Mouse (Mus musculus) adrenal gland, postnatal 36 days (tissue): Measurements from ENCODE around the gene Fxn. TPM values are rescaled to one million over a fixed set of nuclear protein-coding genes. Genes with fewer than 3 reads are reported as not detected.

Source experiments
- DNase-seq, 2 experiments: peaks; one replicate each; pipeline ENCODE4 v3.0.0; 2021; ENCODE audit warnings: mixed read lengths in 1 of 2
- total RNA-seq, 2 experiments: library from RNA; stranded (reverse); gene quantifications; 2 replicates each; pipeline ENCODE4 v1.2.3; 2021

Fxn gene
- total RNA-seq, 2 experiments from 2014 or later = 11.3 to 18.4 TPM

DNA sequence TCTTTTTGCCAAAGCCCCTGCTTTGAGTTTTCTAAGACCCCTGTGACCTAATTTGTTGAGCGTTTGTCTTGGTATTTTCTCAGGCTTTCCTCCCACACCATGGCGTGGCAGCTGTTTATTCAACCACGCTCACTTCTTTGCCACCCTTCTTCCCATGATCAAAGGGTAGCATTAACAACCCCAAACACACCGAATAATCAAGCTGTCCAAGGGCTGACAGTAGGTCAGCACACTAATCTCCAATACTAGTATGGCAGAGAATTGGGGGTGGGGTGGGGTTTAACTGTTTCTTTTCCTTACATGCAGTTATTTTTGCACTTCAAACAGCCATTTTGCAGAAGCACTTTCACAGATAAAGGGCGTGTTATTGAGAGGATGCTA is 21.4 kb upstream of the Fxn start:
- DNase-seq = no peak

DNA sequence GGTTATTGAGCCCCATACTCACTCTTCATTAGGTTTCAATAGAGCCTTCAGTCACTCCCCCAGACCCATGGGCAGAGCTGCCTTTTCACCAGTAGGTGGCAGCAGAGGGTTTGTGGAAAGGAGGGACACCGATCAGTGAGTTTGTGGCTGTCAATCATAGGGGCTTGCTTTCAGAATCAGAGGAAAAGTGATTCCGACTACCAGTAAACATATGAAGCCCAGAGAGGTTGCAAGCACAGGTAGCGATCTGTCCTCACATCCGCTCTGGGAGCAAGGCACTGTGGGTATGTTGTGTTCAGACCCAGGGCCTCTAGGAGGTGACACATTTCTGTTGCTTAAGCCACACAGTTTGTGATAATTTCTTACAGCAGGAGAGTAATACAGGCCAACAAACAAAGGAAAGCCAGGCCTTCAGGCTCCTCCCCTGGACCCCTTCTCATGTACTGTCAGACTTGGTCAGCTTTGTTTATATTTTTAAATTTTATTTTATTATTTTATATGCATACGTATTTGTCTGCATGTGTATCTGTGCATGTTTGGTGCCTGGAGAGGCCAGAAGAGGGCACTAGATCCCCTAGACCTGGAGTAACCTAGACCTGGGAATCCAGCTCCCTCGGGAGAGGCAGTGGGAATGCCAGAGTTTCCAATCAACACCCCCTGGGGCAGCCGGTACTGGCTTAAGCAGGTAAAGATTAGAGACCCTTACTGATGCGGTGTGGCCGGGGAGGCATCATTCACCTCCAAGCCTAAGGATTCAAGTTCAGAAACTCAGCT is 20.8 kb upstream of the Fxn start:
- peak; percentile 73 to 80 for DNase-seq

DNA sequence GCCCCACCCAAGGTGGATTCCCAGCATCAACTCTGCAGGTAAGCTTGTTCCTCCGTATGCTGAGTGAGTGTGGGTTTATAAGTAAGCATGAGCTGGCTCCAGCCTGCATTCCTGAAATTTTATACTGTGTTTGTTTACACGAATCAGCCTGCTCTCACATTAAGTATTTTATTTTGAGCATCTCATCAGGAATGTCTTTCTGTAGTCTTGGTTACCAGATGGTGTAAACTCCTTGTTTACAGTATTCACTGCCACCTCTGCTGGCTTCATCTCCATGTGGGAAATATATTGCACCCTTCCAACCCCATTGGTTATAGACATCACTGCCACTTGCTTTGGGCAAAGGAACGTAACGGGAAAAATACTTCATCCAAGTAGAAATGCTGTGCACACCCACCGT is 13.1 kb upstream of the Fxn start:
- DNase-seq = no peak

DNA sequence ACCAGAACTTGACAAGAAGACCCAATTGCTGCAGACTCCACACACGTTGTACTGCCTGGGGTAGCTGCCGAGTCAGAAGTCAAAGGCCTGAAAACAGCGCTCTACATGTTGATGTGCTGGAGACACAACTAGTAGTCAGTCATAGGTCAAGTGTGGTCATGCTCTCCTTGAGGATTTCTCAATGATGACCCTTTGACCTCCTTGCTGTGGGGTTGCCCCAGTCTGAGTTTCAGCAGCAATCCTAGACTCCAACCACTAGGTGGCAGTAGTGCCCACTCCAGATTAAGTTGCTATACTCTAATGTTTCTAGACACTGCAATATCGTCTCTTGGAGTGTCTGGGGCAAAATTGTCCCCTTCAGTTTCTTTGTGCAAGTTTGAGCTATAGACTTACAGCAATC is 3.8 kb upstream of the Fxn start:
- DNase-seq = peak; percentile 61 to 67

DNA sequence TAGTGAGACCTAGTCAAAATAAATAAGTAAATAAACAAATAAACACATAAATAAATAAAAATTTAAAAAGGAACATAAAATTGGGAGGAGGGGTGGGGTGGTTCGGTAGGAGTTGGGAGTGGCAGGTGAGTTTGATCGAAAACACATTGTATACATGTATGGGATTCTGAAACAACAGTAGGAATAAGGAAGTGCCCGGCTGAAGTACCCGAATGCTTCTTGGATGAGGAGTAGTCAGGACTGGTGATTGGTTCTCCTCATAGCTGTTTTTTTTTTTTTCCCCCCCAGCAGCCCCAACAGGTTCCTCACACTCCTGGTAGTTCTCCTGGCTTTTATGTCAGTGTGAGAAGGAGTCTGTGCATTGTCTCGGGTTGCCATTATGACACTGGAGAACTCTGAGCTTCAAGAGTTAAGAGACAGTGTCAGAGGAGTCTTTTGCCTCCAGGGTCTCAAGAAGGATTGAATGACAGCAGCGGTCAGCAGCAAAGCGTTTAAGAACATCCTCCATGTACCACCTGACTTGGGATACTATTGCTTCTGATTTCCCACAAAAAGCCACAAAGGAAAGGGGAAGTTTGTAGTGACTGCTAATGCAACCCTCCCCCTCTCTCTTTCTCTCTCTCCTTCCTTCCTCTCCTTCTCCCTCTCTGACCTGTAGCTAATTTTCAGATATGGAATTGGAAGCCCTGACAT is 1.0 kb upstream of the Fxn start:
- DNase-seq = no peak

DNA sequence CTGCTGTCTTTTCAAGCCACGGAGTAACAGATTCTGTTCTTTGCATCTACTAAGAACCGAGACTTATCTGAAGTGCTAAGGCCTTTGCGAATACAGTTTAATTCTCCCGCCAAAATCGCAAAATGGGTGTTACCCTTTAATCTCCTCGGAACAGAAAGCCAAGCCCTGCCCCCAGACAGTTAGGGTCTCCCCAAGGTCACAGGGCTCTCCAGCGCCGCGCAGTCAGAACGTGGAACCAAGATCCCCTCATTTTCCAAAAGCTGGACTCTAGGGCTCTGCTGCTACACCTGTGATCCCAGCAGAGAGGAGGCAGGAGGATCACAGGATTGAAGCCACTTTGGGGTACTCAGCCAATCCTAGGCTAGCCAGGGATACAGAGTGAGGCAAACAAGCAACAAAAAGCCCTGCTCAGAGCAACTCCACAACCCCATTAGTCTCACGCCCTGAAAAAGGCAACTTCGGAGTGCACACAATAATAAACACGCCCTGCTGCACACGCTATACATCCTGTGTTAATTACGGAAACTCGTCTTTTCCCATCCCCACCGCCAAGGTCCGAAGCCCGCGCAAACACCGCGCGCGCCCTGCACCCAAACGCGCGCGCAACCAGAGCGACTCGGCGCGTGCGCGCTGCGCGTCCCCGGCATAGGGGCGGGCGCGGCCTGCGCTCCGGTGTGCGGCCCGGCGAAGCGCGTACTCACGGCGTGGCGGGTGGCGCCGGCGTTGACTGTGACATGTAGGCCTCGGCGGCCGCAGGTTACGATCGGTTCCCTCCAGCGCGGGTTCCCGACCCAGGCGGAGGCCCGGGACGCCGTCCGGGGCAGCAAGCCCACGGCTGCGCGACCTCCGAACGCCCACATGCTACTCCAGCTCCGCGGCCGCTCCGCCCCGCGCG is 452 bp downstream of the Fxn start:
- peak; percentile 81 to 92 for DNase-seq

DNA sequence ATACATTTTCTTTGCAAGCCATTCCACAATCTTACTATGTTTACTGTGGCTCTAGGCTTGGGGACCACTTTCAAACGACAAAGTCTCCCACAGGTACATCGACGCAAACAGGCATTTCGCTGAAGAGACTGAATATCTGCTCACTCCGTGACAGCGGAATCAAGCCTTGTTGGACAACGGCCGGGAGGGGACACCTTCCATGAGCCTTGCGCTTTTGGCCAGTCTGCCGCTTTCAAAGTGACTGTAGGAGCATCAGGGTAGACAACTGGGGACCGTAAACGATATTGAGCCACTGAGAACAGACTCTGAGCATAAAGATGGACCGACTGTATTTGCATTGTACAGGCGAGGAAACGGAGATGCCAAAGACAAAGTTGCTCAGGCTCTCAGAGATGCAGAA is 1.5 kb downstream of the Fxn start:
- no peak for DNase-seq

DNA sequence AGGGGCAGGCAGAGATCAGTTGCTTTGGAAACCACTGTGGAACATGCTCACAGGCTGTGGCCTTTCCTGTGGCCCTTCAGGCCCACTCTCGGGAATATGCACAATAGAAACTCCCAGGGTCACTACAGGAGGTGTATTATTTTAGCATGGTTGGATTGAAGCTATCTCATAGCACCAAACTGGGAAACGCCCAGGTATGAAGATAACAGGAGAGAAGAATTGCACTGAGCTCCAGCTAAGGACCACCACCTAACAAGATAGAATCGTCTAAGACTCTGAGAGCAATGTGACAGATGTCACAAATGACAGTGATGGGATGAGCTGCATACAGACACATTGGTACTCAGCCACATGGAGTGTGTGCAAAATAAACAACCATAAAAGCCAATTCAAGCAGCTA is 6.1 kb downstream of the Fxn start:
- no peak for DNase-seq

DNA sequence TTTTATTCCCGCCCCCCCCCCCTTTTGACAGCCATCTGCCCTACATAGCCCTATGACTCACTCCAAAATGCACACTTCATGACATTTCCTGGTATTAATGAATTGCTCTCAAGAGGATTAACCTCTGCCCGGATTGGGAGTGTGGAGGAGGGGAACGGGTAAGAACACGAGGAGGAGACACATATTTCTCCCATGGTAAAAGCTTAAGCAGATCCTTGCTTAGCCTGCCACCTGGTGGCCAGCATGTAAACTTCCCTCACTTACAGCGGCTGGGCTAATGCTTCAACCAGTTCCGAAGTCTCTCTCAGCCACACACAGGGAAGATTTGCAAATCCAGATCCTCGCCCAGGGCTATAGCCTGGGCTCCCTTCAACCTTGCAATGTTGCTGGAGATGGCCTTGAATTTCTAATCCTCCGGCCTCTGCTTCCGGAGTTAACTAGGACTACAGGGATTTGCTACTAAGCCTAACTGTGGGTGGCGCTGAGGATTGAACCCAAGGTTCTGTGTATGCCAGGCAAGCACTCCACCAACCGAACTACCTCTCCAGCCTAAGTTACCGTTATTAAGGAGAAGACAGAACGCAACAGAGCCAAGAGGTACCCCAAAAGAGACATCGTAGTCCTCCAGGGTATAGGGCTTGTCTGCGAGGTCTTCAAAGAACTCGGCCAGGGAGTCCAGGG is 8.5 kb downstream of the Fxn start:
- DNase-seq = peak; percentile 84 to 90

DNA sequence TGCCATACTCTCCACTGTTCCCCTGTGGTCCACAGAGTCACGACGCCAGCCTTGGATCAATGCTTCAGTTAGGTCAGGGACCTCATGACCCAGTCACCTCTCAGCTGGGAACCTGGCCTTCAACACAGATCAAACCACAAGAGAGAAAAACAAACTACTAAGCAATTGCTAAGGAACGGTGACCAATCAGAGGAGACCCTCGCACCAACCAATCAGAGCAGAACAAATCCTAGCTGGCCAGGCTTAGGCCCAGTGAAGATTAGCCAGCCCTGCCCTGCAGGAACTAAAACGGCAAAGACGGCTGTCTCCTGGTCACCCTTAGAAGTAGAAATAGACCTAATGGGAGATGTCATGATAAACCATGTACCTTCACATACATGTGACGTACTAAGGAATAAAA is 9.1 kb downstream of the Fxn start:
- DNase-seq = peak; percentile 60 to 66

DNA sequence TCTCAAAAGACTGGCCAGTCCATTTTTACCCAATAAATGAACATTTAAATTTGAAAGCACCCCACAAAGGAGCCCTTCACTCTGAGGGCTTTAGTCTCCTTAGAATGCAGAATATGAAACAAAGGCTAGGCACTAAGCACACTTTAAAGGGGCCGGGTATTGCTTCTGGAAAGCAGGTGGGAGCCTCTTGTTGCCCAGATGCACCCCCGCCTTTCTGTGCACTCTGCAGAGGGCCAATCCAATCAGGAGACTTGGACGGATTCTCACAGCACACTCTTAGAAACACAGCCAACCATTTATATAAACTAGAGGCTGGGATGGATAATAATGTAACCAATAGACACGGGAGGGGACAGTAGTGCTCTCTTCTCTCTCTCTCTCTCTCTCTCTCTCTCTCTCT is 11.9 kb downstream of the Fxn start:
- no peak for DNase-seq

DNA sequence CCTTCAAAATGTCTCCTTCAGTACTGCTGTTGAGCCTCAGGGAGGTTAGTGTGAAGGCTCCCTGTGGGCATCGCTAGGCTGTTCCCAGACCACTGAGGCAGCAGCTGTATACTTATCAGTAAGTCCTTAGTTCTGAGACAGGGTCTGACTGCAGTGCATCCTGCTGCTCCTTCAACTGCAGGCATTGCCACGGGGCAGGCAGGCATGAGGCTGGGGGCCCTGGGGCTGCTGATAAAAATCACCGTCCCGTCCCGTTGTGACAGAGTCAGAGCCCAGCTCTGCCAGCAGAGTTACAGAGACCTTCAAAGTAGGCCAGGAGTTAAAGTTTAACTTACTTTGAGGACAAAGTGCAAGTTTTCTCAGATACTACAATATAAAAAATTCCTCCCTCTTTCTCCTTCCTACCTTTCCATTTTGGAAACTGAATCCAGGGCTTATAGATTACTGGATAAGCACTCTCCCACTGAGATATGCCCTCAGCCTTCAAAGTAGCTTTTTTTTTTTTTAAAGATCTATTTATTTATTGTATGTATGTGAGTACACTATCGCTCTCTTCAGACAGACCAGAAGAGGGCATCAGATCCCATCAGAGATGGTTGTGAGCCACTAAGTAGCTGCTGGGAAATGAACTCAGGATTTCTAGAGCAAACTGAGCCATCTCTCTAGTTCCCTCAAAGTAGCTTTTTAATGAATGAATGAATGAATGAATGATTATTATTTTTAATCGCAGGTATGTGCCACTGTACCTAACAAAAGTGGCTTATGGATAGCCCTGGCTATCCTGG is 14.2 kb downstream of the Fxn start:
- DNase-seq = no peak

DNA sequence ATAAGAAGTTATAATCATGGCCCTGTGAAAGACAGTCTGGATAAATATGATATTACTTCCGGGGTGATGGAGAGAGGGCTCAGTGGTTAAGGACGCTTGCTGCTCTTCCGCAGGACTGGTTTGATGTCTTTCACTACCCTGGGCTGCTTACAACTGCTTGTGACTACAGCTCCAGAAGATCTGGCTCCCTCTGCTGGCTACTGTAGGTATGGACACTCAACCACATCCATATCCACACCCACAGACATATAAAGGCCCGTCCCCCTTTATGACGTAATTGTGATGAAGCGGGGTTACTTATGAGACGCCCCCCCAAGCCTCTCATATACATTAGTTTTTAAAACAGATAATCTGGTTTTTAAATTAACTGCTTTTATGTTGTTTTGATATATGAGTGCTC is 15.4 kb downstream of the Fxn start:
- peak; percentile 80 to 88 for DNase-seq

DNA sequence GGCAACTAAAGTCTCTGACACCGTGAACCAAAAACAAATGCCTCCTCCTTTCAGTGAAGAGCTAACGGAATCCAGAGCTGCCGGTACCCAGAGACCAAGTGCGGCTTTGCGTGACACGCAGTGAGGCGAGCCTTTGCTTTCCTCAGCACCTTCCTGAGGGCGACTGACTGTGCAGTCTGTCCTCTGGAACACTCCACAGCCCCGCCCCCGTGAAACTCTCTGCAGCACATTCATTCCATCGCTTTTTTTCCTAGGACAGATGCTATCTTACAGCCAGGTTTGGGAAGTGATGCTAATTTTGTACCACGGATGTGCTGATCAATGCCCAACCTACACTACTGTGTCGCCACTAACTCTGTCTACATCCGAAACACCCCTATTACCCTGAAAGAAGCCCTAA is 17.7 kb downstream of the Fxn start:
- DNase-seq = no peak

DNA sequence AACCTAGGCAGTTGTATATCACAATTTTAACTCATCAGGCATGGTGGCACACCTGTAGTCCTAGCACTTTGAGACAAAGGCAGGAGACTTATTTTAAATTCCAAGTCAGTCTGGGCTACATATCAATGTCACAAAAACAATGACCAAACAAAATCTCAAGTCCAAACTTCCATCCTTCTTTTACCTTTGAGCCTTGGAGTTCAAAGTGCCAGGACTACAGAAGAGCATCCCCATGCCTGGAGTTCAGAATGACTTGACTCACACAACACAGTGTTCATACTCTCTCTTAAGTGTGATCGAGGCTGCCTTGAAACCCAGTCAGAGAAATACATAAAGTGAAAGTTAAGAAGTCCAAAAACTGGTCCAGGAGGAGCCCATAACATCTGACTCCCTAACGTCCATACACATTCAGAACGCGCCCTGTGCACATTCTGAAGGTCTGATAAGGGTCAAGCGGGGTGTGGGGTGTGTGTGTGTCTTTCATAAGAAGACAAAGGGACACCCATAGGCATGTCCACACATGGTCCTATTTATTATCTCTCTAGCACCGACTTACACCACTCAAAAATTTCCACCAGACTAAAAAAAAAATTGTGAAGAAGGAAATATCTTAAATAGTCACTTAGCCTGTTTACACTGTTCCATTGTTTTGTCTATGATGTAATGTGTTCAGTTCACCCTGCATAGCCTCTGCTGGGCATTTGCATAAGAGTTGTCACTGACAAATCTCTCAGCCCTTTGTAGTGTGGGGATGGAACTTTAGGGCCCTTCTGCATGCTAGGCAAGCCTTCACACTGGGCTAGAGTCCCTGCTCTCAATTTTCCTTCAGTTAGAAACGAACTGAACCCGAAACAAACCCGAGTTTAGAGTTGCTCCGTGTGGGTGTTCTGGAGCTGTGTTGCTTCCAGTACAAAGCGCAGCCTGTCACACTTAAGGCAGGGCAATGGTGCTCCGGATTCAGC is 20.7 kb downstream of the Fxn start:
- no peak for DNase-seq

DNA sequence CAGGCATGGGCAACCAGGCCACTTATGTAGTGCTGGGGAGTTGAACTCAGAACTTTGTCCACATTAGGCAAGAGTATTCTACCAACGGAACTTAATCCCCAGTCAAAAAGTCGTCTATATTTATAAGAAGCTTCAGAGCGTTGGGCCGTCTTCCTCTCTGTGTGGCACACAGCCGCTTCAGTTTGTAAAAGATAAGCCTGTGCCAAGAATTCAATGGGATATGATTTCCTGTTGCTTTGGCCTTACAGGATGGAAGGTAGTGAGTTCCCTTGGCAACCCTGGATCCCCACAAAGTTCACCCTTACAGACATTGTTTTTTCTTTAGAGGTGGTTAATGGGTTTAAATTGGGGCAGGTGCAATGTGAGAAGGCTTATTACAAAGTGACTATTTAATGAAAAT is 22.0 kb downstream of the Fxn start:
- DNase-seq = peak in 1 of 2 experiments; percentile 23

DNA sequence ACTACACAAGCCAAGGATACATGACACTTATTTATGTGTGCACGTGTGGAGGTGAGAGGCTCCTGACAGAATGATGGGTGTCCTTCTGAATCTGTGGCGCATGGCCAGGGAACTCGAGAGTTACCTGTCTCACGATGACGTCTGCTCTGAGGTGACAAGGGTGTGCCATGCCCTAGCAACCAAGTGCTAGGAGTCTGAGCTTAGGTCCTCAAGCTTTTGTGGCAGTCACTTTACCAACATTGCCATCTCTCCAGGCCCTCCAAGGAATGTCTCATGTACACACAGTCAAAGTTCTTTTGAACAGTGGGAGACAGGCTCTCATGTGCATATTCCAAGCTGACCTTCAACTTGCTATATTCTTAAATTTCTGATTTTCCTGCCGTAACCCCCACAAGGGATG is 22.4 kb downstream of the Fxn start:
- DNase-seq = no peak

DNA sequence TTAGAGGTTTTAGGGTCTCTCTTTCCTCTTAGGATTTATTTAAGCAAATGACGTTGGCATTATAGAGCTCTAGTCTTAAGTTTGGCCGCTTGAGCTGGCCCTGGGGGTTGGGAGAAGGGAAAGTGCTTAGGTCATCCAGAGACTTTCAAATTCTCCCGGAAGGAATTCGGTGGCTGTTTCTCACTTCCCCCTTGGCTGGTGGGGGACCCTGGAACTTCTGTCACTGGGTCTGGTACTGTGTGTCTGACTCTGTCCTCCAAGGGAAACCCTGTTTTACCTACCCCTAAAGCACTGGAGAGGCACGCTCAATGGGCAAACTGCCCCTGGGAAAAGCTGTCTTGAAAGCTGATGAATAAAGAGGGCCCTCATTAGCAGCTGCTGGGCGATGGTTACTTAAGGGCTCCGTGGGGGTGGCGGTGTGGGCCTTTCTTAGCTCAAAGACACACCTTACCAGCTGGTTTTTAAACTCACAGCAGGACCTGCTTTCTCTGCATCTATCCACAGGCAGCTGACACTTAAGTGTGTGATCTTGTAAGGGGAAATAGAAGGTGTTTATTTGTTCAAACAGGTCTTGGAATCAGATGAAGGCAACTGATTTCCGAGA is 26.6 kb downstream of the Fxn start:
- no peak for DNase-seq

DNA sequence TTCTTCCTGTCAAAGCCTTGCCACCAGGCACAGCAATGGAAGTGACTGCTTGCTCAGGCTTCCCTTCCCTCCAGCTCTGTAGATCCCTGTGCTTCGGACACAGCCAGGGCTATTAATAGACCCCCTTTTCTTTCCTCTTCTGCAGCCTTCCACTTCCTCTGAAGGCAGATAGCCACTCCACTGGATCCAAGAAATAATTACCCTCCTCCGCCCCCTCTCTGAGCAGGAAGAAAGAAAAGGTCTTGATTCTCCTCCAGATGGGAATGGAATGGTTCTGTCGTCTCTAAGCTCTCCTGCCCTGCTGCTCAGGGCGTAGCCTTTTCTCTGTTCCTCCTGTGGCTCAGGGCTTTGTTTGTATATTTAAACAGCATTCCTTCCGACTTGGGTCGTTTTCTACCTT is 28.5 kb downstream of the Fxn start:
- peak in 1 of 2 experiments; percentile 17 for DNase-seq

DNA sequence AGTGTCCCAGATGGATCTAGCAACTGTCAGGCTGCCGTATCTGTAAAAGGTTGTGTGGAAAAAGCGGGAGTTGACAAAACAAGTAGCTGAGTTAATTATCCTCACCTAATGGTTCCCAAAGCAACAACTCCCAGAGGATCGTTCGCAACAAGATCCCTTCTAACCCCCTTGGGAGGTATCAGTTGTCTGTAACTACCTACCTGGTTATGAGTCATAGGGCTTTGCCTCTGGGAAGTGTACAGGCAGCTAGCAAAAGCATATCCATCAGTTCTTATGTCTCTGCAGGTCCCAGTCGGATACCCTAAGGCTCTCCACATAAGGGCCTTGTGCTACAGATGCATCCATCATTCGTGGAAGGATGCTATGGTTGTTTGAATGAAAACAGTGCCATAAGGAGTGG is 37.1 kb downstream of the Fxn start:
- DNase-seq = no peak
